Mouse (Mus musculus): ENCODE results near the gene Pstpip1.

Pstpip1 gene

DNA sequence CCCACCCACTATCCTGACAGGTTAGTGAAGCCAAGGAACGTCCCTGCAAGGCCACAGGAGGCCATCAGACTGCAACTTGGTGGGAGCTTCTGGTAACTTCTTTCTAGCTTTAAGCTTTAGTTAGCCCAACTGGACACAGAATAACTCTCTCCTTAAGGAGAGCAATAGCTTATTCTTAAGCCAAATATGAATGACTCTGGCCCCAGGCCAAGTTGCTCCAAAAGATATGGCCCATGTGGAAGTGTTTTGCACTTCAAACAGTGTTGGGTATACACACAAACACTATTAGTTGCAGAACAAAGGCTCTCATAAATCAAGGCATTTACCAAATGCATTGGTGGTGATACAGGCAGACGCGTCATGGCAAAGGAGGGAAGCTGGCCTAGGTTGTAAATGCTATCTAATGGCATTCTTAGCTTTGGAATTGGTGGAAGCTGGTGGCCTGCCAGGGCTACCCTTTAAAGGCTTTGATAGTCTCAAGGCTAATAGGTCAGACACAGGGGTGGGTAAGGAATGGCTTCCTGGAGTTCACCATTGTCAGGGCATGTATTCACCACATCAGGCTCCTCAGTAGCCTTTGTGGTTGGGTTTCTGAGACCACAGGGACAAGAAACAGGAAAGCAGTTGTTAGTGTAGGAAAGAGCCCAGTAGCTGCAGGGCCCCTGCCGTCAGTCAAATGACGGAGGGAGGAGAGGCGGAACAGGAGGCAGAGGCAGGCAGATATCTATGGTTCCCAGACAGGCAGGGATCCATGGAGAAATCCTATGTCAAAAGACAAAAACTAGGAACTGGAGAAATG lies 16.7 kb downstream of the Pstpip1 start:
- DNase-seq = no peak

DNA sequence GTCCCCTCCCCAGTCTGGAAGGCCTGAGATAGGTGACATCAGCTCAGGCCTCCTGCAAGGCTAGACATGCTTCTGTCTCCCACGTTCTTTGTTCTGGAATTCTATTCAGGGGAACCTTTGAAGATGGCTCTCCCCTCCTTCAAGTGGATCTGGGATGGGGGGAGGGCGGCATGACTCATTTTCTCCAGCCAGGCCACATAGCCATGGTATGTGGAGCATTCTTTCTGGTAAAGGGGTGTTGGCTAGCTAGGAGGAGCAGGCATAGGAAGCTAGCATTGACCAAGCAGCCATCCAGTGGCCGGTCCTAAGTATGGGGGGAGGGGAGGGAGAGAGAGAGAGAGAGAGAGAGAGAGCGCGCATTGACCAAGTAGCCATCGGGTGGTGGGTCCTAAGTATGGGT lies 17.8 kb downstream of the Pstpip1 start:
- DNase-seq = no peak

- DNase-seq = no peak
These were observed 18.4 kb downstream of the Pstpip1 start for GRCm38 (mm10) chr9:56108174-56108573.

DNA sequence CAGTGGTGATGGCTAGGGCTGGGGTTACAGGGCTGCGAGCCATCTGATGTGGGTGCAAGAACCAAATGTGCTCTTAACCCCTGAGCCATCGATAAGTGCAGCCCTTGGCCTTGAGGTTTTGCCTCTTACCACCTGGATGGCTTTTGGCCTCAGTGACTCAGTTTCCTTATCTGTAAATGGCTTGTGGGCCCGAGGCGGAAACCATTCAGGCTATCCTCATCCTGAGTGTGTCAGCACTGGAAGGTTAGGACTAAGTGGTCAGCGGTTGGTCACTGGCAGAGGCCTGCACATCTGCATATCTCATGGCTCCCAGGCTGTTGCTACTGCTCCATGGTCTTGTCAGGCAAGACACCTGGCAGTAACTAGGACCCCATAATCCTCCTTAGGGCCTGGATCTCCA lies 28.3 kb downstream of the Pstpip1 start:
- DNase-seq = no peak

DNA sequence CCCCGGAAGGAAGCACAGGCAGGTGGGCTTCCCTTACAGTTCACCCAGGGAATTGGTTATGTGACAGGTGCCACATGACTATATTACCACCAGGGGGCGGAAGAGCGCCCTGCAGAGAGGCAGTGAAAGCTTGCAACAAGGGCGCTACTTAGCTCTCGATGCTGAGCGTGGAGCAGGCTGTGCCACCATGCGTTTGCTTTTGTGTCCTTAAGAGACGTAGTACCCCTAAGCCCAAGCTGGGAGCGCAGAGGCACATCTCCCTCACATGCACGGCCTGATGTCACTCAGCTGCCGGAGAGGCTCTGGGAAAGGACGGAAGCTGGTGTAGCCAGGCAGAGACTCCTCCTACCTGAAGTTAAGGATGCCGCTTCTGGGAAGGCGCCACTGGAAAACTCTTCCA lies 28.8 kb downstream of the Pstpip1 start:
- DNase-seq = peak; percentile 47

DNA sequence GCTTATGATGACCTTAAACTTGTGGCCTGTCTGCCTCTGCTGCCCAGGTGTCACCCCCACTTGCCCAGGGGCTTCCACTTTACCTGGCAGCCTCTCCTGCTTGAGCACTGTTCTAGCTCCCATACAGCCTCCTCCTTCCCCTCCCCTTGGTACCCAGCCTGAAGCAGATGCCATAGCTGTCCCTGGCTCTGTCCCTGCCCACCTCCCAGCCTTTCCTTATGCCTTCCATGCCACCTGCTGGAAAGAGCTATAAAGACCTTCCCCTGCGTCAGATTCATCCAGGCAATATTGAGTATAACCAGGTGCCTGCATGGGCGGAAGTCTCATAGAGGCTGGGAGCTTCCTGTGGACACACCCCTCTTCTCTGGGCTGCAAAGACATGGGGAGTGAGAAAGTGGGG lies 29.9 kb downstream of the Pstpip1 start:
- no peak for DNase-seq

DNA sequence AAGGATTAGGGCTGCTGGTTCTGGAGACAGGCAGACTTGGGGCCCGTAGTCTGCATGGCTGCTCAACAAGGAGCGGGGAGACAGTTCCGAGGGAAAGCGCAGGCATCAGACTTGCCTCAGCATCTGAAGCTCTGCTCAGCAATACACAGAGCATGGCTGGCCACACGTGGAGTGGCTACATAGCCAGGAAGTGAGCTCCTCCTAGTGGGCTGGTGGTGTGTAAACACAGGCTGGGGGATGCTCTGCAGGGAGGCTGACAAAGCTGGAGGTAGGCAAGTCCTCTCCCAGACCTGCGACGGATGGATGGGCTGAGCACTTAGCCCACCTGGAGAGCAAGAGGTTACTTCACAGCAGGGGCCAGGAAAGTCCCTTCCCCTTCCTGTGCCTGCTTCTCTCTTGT lies 31.3 kb downstream of the Pstpip1 start:
- DNase-seq = peak; percentile 49

- DNase-seq = no peak
These were observed 33.2 kb downstream of the Pstpip1 start for GRCm38 (mm10) chr9:56122973-56123372.

- DNase-seq = no peak
These were observed 33.9 kb downstream of the Pstpip1 start for GRCm38 (mm10) chr9:56123613-56124012.

DNA sequence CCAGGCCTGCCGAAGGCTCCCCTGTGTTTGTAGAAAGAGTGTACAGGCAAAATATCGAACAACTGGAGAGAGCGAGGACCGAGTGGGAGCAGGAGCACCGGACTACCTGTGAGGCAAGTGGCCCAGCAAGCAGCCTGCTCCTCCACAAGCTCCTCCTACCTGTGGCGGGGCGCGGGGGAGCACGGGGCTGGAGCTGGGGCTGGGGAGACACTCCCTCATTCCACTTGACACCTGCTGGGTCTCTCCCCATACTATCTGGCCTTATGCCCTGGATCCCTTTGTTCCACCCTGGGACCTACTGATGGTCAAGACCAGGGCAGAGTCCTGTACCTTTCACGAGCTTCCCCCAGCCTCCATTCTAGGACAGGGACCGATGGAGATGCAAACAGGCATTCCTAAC lies 34.8 kb downstream of the Pstpip1 start:
- DNase-seq = no peak

DNA sequence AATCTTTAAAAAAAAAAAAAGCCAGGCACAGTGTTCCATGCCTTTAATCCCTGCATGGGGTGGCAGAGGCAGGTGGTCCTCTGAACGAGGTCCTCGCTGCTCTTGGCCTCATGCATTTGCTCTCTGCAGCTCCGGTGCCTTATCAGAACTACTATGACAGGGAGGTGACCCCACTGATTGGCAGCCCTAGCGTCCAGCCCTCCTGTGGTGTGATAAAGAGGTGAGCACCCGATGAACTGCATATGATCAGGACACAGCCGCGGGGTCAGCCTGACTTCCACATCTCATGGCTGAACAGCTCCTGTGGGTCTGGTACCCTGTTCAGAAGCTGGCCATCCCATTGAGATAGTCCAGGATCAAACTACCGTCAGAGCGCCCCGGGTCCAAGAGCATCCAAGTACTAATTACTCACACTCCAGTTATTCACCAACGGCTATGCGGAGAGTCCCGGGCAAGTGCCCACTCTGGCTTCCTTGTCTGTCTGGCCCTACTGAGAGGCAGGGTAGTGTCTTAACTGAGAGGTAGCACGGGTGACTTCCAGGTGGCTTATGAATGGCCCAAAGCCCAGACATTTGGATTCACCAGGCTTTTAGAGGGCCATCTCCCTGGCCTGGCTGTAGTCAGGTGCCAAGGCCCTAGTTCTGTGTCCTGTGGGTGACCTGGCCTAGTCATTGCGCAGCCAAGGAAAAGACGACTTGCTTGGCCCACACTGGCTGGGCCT lies 36.9 kb downstream of the Pstpip1 start:
- no peak for DNase-seq

DNA sequence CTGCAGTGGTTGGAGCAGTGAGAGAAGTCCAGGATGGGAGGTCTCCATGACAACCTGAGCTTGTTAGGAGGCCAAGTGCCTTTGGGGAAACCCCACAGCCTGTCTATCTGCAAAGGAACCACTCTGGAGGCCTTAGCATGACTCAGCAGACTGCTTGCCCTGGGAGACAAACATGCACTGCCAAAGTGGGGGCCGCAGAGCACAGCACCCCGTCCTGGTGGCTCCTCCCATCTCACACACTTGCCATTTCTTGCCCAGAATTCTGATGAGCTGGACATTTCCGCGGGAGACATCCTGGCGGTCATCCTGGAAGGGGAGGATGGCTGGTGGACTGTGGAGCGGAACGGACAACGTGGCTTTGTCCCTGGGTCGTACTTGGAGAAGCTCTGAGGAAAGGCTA lies 38.6 kb downstream of the Pstpip1 start:
- peak; percentile 55 for DNase-seq

GRCm38 (mm10) chr9:56129951-56130350 lies 40.2 kb downstream of the Pstpip1 start:
- DNase-seq = no peak

- no peak for DNase-seq
These were observed 40.8 kb downstream of the Pstpip1 start for GRCm38 (mm10) chr9:56130536-56130935.

- no peak for DNase-seq
These were observed 42.2 kb downstream of the Pstpip1 start for GRCm38 (mm10) chr9:56131813-56132525.

DNA sequence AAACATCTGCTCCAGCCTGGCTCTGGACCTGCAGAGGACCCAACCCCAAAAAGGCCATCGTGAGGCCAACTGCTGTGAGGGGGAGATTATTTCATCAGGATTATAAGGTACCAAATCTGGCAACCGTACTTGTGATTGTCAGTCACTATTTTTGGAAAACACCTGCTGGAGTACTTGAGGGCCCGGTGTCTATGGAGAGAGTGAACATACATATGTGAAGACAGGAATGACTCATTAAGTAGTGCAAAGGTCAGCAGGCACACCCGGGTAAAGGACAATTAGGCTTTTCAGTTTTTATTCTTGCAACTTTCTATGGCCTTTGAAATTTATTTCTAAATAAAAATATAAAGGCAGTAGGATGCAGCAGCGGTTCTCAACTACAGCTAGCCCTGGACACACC lies 44.2 kb downstream of the Pstpip1 start:
- DNase-seq = no peak

DNA sequence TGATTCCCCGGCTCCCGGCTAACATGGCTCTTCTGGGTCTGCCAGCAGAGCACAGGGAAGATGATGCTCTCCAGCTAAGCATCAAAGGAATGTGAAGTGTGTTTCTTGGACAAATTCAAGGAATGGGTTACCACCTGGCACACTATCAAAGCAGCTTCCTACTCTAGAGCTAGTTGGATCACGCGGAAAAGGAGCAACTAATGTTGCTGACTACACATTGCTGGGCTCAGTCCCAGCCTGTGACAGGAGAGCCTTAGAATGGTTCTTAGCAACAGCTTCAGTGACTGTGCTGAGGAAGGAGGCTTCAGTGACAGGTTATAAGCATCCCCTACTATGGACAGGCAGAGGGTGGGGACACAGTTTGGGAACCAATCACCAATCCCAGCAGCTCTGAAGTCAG lies 44.9 kb downstream of the Pstpip1 start:
- no peak for DNase-seq

GRCm38 (mm10) chr9:56135590-56136197 lies 45.9 kb downstream of the Pstpip1 start:
- DNase-seq = no peak

DNA sequence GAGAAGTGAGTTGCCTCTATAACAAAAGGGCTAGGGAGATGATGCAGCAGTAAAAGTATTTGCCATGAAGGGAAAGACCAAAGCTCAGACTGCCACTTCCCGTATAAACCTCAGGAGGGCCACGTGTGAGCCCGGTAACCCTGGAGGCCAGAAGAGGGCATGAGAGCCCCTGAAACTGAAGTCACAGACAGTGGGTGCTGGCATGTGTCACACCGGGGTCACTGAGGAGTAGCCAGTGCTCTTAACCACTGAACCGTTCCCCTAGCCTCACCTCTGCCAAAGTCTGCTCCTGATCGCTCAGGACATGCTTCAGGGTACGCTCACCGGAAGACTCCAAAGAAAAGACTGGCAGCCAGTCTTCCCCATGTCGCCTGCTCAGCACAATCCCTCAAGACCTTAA lies 52.0 kb downstream of the Pstpip1 start:
- DNase-seq = peak; percentile 84

DNA sequence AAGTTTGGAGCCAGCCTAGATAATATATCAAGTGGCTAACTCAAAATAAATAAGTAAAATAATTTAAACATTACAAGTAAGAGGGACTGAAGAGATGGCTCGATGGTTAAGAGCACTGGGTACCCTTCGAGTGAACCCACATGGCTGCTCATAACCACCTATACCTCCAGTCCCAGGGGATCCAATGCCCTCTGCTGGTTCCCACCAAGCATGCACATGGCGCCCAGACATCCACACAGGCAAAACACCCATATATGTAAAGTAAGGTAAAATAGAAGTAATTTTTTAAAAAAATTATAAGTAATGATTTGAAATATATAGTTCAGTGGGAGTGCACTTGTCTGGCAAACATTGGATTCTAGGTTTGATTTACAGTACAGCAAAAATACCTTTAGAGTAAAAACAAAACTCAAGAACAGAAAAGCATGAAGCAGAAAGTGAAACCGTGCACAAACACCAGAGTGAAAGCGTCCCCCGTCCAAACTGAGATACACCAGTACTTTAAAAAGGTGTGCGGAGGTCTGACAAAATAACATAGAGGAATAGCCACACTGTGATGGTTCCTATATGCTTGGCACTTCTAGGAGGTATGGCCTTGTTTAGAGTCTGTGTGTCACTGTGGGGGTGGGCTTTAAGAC lies 54.7 kb downstream of the Pstpip1 start:
- no peak for DNase-seq

DNA sequence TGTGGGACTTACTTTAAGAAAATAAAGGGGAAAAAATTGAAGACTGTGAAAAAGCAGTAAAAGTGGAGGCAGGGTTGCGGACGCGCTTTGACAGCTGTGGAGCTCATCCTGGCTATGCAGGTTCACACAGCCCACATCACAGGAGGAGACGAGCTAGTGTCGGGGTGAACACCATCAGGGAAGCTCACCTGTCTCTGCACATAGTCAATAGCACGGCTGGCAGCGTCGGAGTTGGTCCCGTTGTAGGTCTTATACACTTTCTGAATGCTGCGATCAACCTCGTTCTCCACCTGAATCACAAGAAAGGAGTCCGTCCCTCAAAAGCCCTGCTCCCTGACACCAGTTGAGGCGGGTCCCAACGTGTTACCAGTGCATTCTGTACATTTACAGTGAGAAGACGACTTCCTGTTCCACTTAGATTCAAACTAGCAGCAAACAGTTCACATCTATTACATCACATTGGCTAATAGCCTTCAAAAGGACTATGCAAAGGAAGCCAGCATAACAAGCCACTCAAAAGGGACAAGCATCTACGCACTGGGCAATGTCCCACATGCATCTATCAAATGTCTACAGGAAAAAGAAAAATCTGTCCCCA lies 56.7 kb downstream of the Pstpip1 start:
- DNase-seq = no peak

GRCm38 (mm10) chr9:56151745-56152481 lies 62.2 kb downstream of the Pstpip1 start:
- peak; percentile 68 for DNase-seq
